Mouse (Mus musculus) inflammation-experienced regulatory T-cells, adult 16 weeks (primary cell): Measurements from ENCODE around the gene Trpc5os. TPM values are rescaled to one million over a fixed set of nuclear protein-coding genes. Genes with fewer than 3 reads are reported as not detected.

Source experiments
- polyA plus RNA-seq: library from polyadenylated mRNA; unstranded; fragments of 100-300 nt; shearing (Covaris generic); gene quantifications from one replicate; pipeline ENCODE4 v1.2.1, GENCODE M21; 2017

Gene Trpc5os
- polyA plus RNA-seq, result not detected

GRCm38 (mm10) chrX:144456281-144456680, at the start of gene Trpc5os:
Trpc5os (plus strand) TSS chrX:144456581.

Other genes starting within 250 kb of the Trpc5os start
- 8.8 TPM for gene Alg13, start 138.8 kb upstream of the Trpc5os start, polyA plus RNA-seq
- not detected for gene Trpc5, start 231.6 kb downstream of the Trpc5os start, polyA plus RNA-seq
- not detected for gene Rtl4, start 232.3 kb downstream of the Trpc5os start, polyA plus RNA-seq